In genomic region chr3:90215825-90216380, GRCm38 (mm10) we compare ENCODE assay signal across 18 mouse cellular contexts. TPM values are rescaled to one million over a fixed set of nuclear protein-coding genes. Genes with fewer than 3 reads are reported as not detected.
A peak's percentile ranks its signal among the peaks of the same experiment; 100 is the strongest.
DNase-seq lines count a peak whose midpoint lies in the region; ATAC-seq and TF ChIP-seq lines count a peak whose summit lies in the region.
"Had no signal": no experiment of that assay in that cellular context is flagged by ENCODE, and none has a peak within 500 bp of the region (broad histone marks: within the 10 kb centered on the region; RNA-seq: fewer than 3 reads in every experiment).

No protein-coding gene starts in this region.

- no peak for ATAC-seq in CD4-positive, CD25-positive, alpha-beta regulatory T cell, adult 4 months
- ATAC-seq in liver, embryonic 14.5 days (ENCODE audit: insufficient read depth): no peak
- no peak for ATAC-seq in liver, embryonic 11.5 days (replicated peaks; ENCODE audit: low FRiP score)
- ATAC-seq: hindbrain, embryonic 16.5 days had no signal

- TF ChIP-seq CTCF in liver, embryonic 14.5 days (IDR thresholded peaks at IDR 0.05; ENCODE audit: low read depth): peak; percentile 40

- no peaks in the 10 kb centered on the region for H3K9me3 ChIP-seq in liver, embryonic 14.5 days (ENCODE audit: control insufficient read depth, low read length)
- no peaks in the 10 kb centered on the region for H3K9me3 ChIP-seq in liver, embryonic 11.5 days (ENCODE audit: control insufficient read depth, low read length)
- H3K9me3 ChIP-seq: embryonic facial prominence, embryonic 12.5 days; limb, embryonic 13.5 days; lung, embryonic 15.5 days; midbrain, embryonic 12.5 days had no signal

- no peak overlapping the region for H3K9ac ChIP-seq in liver, embryonic 14.5 days (replicated peaks)
- H3K9ac ChIP-seq in liver, embryonic 11.5 days (ENCODE audit: low read depth, low read length): no peak overlapping the region
- H3K9ac ChIP-seq: embryonic facial prominence, embryonic 12.5 days; limb, embryonic 13.5 days; lung, embryonic 15.5 days had no signal

- no peaks in the 10 kb centered on the region for H3K27me3 ChIP-seq in liver, embryonic 14.5 days (ENCODE audit: control insufficient read depth, insufficient read depth, low read length)
- H3K27me3 ChIP-seq in liver, embryonic 11.5 days (replicated peaks; ENCODE audit: control insufficient read depth, insufficient read depth, low read length): no peaks in the 10 kb centered on the region
- H3K27me3 ChIP-seq: embryonic facial prominence, embryonic 12.5 days; limb, embryonic 13.5 days; lung, embryonic 15.5 days; midbrain, embryonic 12.5 days had no signal

- H3K4me3 ChIP-seq in liver, embryonic 14.5 days (ENCODE audit: insufficient read depth in 1 of 2, low read depth in 2 of 2, low read length in 2 of 2): no peak overlapping the region
- no peak overlapping the region for H3K4me3 ChIP-seq in liver, embryonic 11.5 days (ENCODE audit: low read depth, low read length)
- H3K4me3 ChIP-seq: embryonic facial prominence, embryonic 12.5 days; limb, embryonic 13.5 days; lung, embryonic 15.5 days; midbrain, embryonic 12.5 days had no signal

- H3K27ac ChIP-seq in liver, embryonic 14.5 days: no peak overlapping the region
- H3K27ac ChIP-seq in liver, embryonic 11.5 days (ENCODE audit: low read depth, low read length): no peak overlapping the region
- H3K27ac ChIP-seq: embryonic facial prominence, embryonic 12.5 days; limb, embryonic 13.5 days; lung, embryonic 15.5 days; midbrain, embryonic 12.5 days had no signal

- TF ChIP-seq EP300 in liver, embryonic 14.5 days (IDR thresholded peaks at IDR 0.05; ENCODE audit: low read depth): no peak

- intact Hi-C loops in left cerebral cortex, postnatal 4 days (cut with DNase I): no loop called here

- 19% methylated on average over 1 of the region's 1 CpGs for WGBS in liver, embryonic 14.5 days (ENCODE audit: insufficient replicate concordance)
- 28% methylated on average over 1 of the region's 1 CpGs for WGBS in liver, embryonic 11.5 days

- H3K4me2 ChIP-seq in liver, embryonic 14.5 days (ENCODE audit: low read depth): no peak overlapping the region
- H3K4me2 ChIP-seq in liver, embryonic 11.5 days: no peak overlapping the region
- H3K4me2 ChIP-seq: embryonic facial prominence, embryonic 12.5 days; limb, embryonic 13.5 days; lung, embryonic 15.5 days; midbrain, embryonic 12.5 days had no signal

- H3K36me3 ChIP-seq in liver, embryonic 14.5 days (replicated peaks; ENCODE audit: control insufficient read depth, insufficient read depth, low read depth): peaks cover 18% of the 10 kb centered on the region
- H3K36me3 ChIP-seq in liver, embryonic 11.5 days (ENCODE audit: control insufficient read depth, insufficient read depth, low read length): peaks cover 8% of the 10 kb centered on the region

- H3K4me1 ChIP-seq in liver, embryonic 14.5 days (replicated peaks; ENCODE audit: control insufficient read depth in 2 of 2, insufficient read depth in 2 of 2, low read length in 1 of 2): peaks cover 24% of the 10 kb centered on the region in 2 experiments
- H3K4me1 ChIP-seq in liver, embryonic 11.5 days (replicated peaks; ENCODE audit: control insufficient read depth, insufficient read depth, low read length): peaks cover 18% of the 10 kb centered on the region

- DNase-seq in CD4-positive, CD25-positive, alpha-beta regulatory T cell, adult 2 months (ENCODE audit: low read depth, low spot score): peak; percentile 56
- no peak for DNase-seq in liver, embryonic 14.5 days (ENCODE audit: low read depth in 3 of 3, low spot score in 3 of 3)
- no peak for DNase-seq in liver, embryonic 11.5 days (ENCODE audit: low spot score)
- DNase-seq in 3T3-L1 (ENCODE audit: low read depth, low spot score): peak; percentile 62
- DNase-seq in NIH3T3 (ENCODE audit: low read depth): peak; percentile 54
- no peak for DNase-seq in right cerebral cortex, postnatal 36 days (ENCODE audit: low spot score in 2 of 2)
- DNase-seq in left cerebral cortex, postnatal 4 days: no peak
- DNase-seq: adrenal gland, adult 8-10 months; cerebellum, postnatal 25 days; kidney, postnatal 14 days; layer of hippocampus, postnatal 36 days had no signal

RNA-seq across cellular contexts. Expression of gene Rab13, which starts 2.4 kb away (rescaled TPM):
- under 1 TPM in 1 of 2 experiments, not detected in 1; 0.58 TPM for polyA plus RNA-seq in CD4-positive, CD25-positive, alpha-beta regulatory T cell, adult 4 months (2017; shearing (Covaris generic))
- 2.0 and 4.3 TPM in 2 replicates for polyA plus RNA-seq in liver, embryonic 14.5 days (2012; rRNA removed)
- 1.9 and 2.9 TPM in 2 replicates for polyA plus RNA-seq in liver, embryonic 14.5 days (2014; fragmentation: Nextera tagmentation; extraction: Ambion mirVana)
- polyA plus RNA-seq in liver, embryonic 11.5 days (2014; fragmentation: Nextera tagmentation; extraction: Ambion mirVana): 10.2 and 11.5 TPM in 2 replicates
- total RNA-seq in left cerebral cortex, postnatal 4 days (2021): 10 to 100 TPM; 11.5 to 12.1 TPM

RNA-seq across cellular contexts. Expression of gene Rps27, which starts 2.5 kb away (rescaled TPM):
- 1,000 to 10,000 TPM; 7,118 to 8,557 TPM for polyA plus RNA-seq in CD4-positive, CD25-positive, alpha-beta regulatory T cell, adult 4 months (2017; shearing (Covaris generic))
- 1,231 and 1,357 TPM in 2 replicates for polyA plus RNA-seq in liver, embryonic 14.5 days (2012; rRNA removed)
- polyA plus RNA-seq in liver, embryonic 14.5 days (2014; fragmentation: Nextera tagmentation; extraction: Ambion mirVana): 948 and 959 TPM in 2 replicates
- 1,394 and 1,458 TPM in 2 replicates for polyA plus RNA-seq in liver, embryonic 11.5 days (2014; fragmentation: Nextera tagmentation; extraction: Ambion mirVana)
- total RNA-seq in left cerebral cortex, postnatal 4 days (2021): 1,000 to 10,000 TPM; 1,145 to 1,256 TPM

RNA-seq across cellular contexts. Expression of gene Jtb, which starts 15.5 kb away (rescaled TPM):
- polyA plus RNA-seq in CD4-positive, CD25-positive, alpha-beta regulatory T cell, adult 4 months (2017; shearing (Covaris generic)): 10 to 100 TPM; 60.5 to 75.2 TPM
- polyA plus RNA-seq in liver, embryonic 14.5 days (2012; rRNA removed): 18.8 and 21.2 TPM in 2 replicates
- 48.8 and 55.9 TPM in 2 replicates for polyA plus RNA-seq in liver, embryonic 14.5 days (2014; fragmentation: Nextera tagmentation; extraction: Ambion mirVana)
- 97.8 and 100.0 TPM in 2 replicates for polyA plus RNA-seq in liver, embryonic 11.5 days (2014; fragmentation: Nextera tagmentation; extraction: Ambion mirVana)
- 10 to 100 TPM; 42.7 to 53.0 TPM for total RNA-seq in left cerebral cortex, postnatal 4 days (2021)

RNA-seq across cellular contexts. Expression of gene Creb3l4, which starts 27.4 kb away (rescaled TPM):
- under 1 TPM in 1 of 2 experiments, not detected in 1; 0.20 TPM for polyA plus RNA-seq in CD4-positive, CD25-positive, alpha-beta regulatory T cell, adult 4 months (2017; shearing (Covaris generic))
- 0.15 and 0.27 TPM in 2 replicates for polyA plus RNA-seq in liver, embryonic 14.5 days (2012; rRNA removed)
- polyA plus RNA-seq in liver, embryonic 14.5 days (2014; fragmentation: Nextera tagmentation; extraction: Ambion mirVana): 0.24 and 0.28 TPM in 2 replicates
- 0.82 and 2.2 TPM in 2 replicates for polyA plus RNA-seq in liver, embryonic 11.5 days (2014; fragmentation: Nextera tagmentation; extraction: Ambion mirVana)
- total RNA-seq in left cerebral cortex, postnatal 4 days (2021): under 1 TPM; 0.24 to 0.28 TPM
- total RNA-seq: granulocyte monocyte progenitor cell, adult 5-6 weeks had no signal

RNA-seq across cellular contexts. Expression of gene Slc39a1, which starts 32.1 kb away (rescaled TPM):
- polyA plus RNA-seq in CD4-positive, CD25-positive, alpha-beta regulatory T cell, adult 4 months (2017; shearing (Covaris generic)): 10 to 100 TPM; 36.5 to 50.4 TPM
- 9.8 and 10.8 TPM in 2 replicates for polyA plus RNA-seq in liver, embryonic 14.5 days (2012; rRNA removed)
- polyA plus RNA-seq in liver, embryonic 14.5 days (2014; fragmentation: Nextera tagmentation; extraction: Ambion mirVana): 24.1 and 24.9 TPM in 2 replicates
- polyA plus RNA-seq in liver, embryonic 11.5 days (2014; fragmentation: Nextera tagmentation; extraction: Ambion mirVana): 48.7 and 57.5 TPM in 2 replicates
- total RNA-seq in left cerebral cortex, postnatal 4 days (2021): 10 to 100 TPM; 41.2 TPM

Comparison
In these comparisons a context has a peak if more than half of its experiments do, and no peak if none do; other contexts are left out.
1. DNase-seq: peak in CD4-positive, CD25-positive, alpha-beta regulatory T cell, adult 2 months (single experiment), 3T3-L1 (single experiment) and NIH3T3 (single experiment); none in liver, embryonic 14.5 days (0 of 3), liver, embryonic 11.5 days (single experiment), right cerebral cortex, postnatal 36 days (0 of 2) and left cerebral cortex, postnatal 4 days (single experiment).